Mouse (Mus musculus): ENCODE measurements around the gene Slc5a6.

Gene Slc5a6

DNA sequence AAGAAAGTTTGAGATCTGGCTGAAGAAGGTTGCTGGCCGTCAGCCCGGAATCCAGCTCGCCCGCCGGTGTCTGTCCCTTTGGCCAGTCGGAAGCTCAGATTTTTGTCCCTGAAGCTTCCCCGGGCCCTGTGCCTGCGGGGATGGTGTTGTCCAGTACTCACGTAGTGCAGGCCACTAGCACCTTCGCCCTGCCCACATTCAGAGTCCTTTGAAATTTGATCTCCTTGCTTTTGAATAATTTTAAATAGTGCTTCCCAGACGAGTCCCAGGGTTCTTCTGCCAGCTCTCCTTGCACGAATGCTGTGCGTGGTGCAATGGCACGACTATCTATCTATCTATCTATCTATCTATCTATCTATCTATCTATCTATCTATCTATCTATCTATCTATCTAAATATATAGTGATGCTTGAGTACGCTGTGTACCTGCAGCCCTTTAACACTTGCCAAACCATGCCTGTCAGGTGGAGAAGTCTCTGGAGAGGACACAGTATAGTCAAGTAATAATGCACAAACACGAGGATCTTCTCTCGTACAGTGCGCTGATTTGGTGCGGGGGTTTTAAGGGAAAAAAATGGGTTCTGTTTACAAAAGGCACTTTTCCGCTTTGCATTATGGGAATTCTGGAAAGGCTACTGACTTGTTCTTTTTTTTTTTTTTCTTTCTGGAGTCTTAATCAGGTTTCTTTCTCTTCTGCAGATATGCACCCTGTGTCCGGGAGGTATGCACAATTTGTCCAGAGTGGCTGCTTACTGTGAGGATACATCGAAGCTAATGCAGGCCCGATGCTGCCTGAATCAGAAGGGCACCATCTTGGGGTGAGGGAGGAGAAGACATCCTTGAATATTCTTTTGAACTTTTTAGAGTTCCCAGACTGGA, at the start of gene Slc5a6:
Gene Slc5a6 (minus strand): TSS at position 162 of the 879 bp plus-strand sequence.
- DNase-seq, result peak; percentile 39

DNA sequence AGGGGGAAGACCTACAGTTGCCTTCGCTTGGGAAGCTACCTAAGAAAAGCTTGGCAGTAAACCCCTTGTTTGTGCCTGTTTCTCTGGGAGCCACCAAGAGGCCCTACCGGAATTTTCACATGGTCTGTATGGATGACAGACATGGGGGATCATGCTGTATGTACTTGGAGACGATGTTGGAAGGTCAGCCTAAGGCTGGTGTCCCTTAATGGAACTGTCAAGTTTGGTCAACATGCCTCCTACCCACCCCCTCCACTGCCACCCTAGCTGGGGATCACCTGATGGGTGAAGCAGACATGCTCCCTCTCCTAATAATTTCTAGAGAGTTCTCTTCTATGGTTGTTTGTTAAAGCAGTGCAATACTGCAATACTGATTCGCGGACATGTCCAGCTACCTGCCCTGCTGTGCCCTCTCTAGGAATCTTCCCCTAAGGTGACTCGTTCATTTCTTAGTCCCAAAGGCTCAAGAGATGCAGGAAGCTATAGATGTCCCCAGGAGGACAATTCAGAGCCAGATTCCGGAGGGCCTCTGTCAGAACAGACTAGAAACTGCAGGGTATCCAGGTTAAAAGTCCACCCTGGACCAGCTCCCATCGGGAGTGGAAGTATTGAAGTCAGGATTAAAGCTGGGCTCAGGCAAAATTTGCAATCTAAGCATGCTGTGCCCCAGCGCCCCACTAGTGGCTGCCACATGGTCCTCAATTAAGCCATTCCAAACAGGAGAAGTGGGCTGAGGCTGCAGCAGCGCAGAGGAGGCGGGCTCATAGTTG, 47.2 kb upstream of the Slc5a6 start:
- no peak for DNase-seq

DNA sequence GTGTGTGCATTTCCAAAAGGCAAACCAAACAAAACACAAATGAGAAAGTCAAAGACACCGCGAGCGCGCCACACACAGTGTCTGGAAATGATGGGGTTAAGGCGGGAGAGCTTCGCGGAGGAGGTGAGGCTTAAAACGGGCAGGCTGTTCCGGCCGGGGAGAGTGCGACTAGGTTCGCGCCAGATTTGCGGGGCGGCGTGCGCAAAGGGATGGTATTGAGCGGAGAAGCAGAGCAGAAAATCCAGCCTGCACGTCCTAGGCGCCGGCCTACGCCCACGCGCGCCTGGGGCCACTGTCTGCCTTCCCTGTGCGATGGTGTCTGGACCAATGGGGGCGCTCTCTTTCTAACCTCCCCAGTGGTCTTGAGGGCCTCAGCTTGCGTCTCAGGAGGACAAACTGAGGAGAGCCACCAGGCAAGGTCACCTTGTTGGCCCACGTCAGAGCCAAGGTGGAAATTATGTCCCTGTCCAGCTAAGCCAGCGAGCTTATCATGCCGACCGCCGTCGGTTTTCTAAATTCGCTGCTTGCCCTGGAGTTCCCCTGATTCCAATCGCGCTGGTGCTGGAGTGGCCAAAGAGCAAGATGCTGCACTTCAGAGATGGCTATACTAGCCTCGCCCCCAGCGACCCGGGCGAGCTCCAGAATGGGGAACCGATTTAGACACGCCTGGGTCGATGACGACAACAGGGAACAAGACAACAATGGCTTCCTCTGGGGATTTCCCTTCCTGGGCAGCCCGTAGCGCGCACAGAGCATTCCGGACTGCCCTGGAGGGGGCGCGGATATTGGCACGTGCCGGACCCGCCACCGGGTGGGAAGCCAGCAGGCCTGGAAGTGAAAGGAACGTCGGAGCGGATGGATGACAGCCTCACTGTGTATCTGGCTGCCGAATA, 46.3 kb upstream of the Slc5a6 start:
- peak; percentile 30 for DNase-seq

DNA sequence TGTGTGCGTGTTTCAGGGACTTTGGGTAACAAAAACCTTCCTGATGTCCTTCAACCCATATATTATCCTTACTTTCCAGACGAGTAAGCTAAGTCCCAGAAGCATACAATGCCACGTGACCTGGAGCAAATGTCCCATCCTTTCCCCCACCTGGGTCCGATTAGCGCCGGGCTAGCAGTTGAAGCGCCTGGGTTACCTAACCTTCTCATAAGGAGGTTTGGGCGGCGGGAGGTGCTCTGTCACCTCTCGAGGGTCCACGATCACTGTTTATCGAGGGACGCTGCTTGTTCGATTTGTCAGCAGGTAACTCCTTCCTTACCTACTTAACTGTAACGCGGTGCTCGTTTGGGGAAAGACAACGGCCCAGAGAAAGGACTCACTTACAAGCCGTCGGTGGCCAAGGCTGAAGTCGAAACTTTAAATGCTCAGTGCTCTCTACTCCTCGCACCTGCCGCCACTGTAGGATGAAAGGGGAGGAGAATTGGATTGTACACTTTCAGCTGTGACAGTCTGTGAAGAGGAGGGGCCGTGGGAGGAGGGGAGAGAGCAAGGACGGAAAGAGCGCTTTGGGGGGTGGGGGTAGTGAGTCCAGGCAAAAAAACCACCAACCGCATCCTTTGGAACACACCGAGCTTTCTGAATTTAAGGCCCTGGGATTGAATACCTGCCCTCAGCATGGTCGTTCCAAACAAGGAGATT, 45.5 kb upstream of the Slc5a6 start:
- no peak for DNase-seq

DNA sequence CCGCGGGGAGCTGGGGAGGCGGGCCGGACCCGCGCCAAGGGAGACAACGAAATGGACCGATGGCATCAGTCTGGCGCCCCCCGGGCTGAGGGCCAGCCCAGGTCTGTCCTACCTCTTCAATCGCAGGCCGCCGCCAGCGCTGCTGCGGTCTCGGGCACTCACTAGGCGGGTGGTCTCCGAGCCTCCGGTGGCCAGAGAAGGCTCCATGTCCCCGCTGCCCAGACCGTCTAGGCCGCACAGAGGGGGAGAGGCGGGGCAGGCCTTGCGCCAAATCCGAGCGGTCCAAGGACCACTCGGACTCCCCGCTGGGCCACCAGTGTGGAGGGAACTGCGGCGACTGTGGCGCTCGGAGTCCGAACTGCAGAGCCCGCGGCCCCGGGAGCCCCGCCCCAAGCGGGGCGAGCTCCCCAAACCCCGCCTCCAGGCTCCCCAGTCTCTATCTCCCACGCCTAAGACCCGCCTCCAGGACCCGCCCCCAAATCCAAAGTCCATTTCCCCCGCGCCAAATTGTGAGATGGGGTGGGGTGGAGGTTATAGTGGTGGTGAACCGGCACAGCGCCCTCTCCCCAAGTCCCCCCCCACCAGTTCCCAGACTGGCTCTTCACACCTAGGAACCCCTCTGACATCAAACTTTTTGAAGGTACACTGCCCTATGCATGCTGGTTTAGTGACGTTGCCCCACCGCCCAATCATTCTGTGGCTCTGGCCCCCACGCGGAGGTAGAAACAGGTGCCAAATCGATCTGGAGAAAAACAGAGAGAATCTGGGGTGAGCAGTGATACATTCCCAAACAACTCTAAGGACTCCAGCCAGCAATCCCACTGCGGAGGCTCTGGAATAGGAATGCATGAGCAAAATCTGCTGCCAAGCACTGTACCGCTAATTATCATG, 44.7 kb upstream of the Slc5a6 start:
- peak; percentile 49 for DNase-seq

DNA sequence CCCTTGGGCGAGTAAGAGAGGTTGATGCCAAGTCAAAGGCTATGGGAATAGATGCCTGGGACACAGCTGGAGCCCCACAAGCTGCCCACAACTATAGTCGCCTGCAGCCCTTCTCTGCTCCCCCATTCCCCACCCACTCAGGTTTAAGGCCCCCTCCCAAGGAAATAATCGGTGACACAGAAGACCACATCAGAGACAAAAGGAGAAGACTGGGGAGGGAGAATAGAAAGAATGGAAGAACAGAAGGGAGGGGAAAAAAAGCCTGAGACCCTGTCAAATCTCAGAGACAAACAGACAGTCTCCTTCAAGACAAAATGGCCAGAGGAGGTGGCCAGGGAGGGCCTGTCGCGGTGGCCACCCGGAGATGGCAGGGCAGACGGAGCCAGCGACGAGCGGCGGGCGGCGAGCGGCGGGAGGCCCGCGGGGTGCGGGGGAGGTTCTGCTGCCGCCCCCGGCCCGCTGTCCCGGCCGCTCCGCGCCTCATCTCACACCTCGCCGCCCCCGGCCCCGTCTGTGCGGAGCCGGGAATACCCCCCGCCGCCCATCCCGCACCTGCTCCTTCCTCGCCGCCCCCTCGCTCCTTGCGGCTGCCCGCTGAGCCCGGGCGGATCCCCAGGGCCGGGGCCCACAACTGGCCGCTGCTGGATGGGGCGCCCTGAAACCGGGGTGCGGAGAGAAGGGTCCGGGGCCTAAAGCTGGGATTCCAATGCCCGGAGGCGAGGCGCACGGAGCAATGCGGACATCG, 43.7 kb upstream of the Slc5a6 start:
- DNase-seq, result no peak

DNA sequence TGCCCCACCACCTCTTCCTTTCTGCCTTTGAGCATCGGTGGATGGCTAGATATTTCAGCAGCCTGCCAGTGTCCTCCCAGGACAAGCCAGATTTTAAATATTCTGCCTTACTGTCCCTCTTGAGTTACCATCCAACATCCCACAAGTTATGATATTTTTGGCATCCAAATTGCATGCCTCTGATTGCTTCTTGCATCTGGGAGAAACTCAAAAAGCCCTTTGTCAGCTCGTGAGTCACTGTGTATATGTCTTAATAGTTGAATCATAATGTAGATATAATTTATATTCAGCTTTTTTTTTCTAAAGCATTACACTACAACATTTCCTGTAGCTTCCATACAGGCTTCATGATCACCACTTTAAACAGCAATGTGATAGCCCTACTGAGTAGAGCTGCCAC, 38.4 kb upstream of the Slc5a6 start:
- DNase-seq, result no peak

DNA sequence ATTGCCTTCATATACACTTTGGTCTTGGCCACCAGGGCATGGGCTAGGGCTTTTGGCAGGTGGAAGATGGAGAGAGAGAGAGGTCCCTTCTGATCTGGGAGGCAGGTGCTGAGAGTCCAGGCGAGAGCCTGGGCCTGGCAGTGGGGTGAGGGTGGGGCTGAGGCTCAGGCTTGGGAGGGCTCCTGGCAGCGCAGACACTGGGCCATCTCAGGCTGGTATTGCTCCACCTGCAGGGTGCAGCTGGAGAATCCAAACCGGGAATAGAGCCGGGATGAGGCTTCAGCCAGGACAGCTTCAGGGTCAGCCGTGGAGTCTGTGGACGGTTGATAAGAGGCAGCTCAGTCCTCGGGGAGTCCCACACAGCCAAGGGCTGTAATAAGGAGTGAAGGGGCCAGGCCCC, 37.9 kb upstream of the Slc5a6 start:
- DNase-seq, result no peak

DNA sequence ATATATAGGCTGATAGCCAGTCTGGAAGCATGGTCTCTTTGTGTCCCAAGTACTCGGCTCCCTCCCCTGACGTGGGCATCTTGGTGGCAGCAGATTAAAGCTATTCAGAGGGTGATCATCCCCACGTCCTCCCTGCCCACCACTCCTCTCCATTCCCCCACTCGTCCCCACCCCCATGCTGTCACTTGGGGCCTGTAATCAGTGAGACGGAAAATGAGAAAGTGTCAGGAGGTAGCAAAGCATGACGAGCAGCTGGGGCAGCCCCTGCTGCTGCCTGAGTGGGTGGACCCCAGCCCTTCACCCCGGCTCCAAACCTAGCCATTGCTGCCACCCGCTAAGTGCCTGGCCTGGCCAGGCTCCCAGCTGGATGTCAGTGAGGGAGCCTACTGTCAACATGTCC, 35.2 kb upstream of the Slc5a6 start:
- DNase-seq, result no peak

DNA sequence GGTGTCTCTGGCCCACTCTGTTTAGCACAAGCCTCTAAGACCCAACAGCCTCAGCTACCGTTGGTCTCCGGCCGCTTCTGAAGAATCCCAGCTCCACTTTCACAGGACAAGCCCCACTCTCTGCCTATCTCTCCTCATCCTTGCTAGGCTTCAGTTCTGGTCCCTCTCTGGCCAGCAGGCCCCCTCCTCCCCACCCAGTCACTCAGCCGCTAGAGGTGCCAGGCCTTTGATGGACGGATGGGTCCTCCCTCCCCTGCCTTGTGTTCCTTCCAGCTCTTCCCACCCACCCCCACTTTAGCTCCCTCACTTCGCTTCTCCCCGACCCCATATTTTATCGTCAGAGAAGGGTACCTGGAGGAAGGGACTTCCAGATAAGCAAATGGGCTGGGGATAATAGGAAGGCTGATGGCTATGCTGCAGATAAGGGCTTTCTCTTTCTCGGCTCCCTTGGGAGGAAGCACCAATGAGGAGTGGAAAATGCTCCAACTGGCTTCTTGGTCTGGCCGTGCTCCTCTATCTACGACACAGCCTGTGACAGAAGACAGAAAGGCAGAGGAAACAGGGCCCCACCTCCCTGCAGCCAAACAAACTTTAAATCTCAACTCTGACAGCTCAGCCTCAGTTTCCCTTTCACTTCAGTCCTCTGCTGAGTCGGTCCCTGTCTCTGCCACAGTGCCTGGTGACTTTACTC, 34.4 kb upstream of the Slc5a6 start:
- DNase-seq, result peak; percentile 48

DNA sequence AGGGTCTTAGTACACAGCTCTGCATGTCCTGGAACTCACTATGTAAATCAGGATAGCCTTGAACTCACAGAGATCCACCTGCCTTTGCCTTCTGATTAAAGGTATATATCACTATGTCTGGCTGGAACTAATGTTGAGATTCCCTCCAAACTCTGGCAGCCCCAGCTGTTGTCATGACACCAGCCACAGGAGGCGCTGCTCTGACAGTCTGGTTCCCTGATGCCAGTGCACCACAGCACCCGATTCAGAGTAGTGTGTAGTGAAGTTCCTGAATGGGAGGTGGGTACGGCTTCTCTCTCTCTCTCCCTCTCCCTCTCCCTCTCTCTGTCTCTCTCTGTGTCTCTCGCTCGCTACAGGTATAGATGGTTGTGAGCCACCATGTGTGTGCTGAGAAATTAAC, 33.6 kb upstream of the Slc5a6 start:
- no peak for DNase-seq

DNA sequence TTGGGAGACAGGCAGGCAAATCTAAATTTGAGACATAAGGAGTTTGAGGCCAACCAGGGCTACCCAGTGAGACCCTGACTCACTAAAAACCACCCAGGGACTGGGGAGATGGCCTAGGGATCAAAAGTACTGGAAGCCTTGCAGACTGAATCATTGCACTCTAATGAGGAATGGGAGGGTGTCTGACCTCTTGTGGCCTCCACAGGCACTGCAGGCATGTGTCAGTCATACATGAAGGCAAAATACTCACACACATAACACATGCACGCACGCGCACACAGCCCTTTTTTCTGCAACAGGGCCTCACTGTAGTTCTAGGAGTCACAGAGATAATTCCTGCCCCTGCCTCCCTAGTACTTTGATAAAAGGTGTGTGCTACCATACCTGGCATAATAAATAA, 32.7 kb upstream of the Slc5a6 start:
- no peak for DNase-seq

DNA sequence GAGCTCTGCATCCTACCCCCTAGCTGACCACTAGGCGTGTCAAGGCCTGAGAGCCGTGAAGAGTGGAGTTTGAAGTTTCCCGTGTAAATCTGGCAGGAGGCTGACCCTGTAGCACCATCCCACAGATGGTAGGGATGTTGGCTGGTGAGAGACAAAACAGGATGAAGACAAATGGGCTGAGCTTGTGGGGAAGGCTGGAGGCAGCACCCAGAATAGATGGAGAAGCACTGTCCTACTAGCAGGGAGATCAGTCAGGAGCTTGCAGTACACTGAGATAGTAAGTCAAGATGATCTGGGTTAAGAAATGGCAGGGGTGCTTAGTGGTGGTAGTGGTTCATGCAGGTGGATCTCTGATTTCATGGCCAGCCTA, 32.1 kb upstream of the Slc5a6 start:
- no peak for DNase-seq

DNA sequence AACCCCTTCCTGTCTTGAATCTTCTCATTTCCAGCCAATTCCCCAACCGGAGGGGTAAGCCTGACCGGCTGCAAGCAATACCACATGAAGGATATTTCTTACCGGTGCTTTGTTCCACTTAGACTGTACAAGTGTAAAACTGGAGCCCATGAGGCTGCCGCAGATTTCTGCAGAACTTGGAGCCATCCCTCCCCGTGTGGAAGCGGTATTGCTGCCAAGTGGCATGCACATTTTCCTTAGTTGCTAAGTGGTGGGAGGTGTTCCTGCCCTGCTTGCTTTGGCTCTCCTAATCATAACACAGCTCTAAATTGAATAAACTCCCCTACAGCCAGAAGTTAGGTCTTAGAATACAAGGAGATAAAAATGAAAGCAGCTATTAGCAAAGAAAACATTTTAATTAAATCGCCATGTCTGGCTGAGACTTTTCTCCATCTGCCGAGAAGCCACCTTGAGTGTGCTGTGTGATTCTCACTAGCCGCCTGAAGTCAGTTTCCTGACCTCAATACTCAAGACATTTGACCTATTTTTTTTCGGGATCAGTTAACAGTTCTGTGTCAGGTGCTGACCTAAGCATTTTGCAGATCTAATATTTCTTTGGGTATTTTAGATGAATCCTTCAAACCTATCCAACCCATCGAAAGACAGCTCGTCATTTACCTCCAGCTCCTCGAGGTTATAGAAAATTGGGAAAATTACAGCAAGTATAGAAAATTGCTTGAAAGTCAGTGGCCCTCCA, 31.5 kb upstream of the Slc5a6 start:
- DNase-seq, result no peak

DNA sequence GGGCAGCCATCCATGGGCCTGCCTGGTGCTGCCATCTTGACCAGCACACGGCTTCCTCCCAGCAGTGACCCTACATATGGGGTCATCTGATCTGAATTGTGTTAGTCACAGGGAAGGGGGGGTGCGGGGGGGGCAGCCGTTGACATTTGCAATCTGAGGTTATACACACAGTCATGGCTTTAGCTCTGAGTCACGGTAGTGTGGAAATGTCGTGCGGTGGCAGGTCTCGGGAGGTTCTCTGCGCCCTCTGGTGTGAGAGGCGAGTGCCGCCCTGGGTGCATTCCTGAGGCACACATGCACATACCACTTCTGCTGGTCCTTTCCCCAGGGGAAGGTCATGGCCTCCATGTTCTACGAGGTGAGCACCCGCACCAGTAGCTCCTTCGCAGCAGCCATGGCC, 27.6 kb upstream of the Slc5a6 start:
- DNase-seq, result no peak

DNA sequence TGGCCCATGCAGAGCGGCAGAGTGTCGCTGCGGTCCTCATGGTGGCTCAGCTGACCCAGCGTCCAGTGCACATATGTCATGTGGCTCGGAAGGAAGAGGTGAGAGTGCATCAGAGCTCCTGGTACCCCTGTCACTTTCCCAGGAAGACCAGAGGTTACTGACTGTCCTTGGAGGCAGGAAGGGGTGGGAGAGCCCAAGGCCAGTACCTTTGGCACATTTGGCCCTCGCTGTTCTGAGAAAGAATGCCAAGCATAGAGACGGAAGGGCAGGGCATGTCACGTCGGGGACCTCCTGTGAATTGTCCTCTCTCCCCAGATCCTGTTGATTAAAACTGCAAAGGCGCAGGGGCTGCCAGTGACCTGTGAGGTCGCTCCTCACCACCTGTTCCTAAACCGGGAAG, 24.5 kb upstream of the Slc5a6 start:
- no peak for DNase-seq

DNA sequence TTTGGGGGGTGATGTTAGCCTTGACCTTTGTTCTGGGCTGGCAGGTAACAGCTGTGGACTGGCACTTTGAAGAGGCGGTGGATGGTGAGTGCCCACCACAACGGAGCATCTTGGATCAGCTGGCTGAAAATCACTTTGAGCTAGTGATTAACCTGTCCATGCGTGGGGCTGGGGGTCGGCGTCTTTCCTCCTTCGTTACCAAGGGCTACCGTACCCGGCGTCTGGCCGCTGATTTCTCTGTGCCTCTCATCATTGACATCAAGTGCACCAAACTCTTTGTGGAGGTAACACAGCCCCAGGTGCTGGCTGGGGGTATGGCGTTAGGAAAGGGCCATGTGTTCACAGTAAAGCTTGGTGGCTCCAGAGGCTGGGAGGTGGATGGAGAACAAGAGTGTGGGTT, 23.1 kb upstream of the Slc5a6 start:
- DNase-seq, result no peak

DNA sequence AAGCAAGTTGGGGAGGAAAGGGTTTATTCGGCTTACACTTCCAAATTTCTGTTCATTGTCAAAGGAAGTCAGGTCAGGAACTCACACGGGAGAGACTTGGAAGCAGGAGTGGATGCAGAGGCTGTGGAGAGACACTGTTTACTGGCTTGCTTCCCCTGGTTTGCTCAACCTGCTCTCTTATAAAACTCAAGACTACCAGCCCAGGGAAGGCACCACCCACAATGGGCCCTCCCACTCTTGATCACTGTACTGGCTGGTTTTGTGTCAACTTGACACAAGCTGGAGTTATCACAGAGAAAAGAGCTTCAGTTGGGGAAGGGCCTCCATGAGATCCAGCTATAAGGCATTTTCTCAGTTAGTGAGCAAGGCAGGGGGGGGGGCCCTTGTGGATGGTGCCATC, 22.3 kb upstream of the Slc5a6 start:
- DNase-seq, result no peak

DNA sequence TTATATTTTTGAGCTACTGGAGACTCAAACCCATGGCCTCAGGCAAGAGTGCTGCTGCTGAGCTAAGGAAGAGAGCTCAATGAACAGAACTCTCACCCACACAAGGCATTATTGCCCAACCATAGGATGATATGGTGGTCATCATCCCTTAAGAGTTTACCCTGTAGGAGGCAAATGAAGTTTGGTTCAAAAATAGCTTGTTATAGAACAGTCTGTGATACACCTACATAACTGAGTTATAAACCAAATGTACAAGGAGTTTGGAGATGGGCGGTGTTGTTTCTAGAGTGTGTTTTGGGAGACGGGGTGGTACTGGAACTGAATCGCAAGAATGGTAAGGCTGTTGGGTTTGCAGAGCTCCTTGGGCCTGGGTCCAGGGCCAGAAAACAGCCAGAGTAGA, 21.1 kb upstream of the Slc5a6 start:
- DNase-seq, result no peak
